Mouse (Mus musculus): ENCODE measurements around the gene Med25. TPM values are rescaled to one million over a fixed set of nuclear protein-coding genes. Genes with fewer than 3 reads are reported as not detected.
A peak's percentile ranks its signal among the peaks of the same experiment; 100 is the strongest.

The Med25 gene
- polyA plus RNA-seq, 1 experiment from 2014 or later: 79.4 TPM

GRCm38 (mm10) chr7:44898607-44899006 is 6.1 kb upstream of the Med25 start:
- peaks cover 26% of the 10 kb centered on the region; the same call in 1 of the 2 replicates for H3K4me1 ChIP-seq (ENCODE audit: control insufficient read depth, insufficient read depth, low read length)
- WGBS: 36% methylated on average over 19 of the region's 19 CpGs

DNA sequence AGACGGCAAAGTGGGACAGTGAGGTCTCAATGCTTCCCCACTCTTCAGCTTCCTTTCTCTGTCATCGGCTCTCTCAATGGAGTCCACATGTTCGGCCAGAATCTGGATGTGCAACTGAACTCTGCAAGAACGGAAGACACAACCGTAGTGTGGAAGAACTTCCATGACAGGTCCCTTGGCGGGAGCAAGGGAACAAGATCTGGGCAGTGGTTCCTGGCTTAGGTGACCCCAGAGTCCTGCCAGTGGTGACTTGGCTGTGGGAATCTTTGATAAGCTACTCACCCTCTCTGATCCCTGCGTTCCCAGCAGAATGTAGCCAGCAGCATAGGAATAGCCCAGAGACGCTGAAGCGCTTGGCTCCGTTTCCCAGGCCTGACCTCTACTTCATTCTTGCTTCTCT is 4.0 kb upstream of the Med25 start:
- no peaks in the 10 kb centered on the region for H3K27me3 ChIP-seq (ENCODE audit: control insufficient read depth, insufficient read depth, low read length)
- peaks cover 30% of the 10 kb centered on the region; the same call in 1 of the 2 replicates for H3K4me1 ChIP-seq (ENCODE audit: control insufficient read depth, insufficient read depth, low read length)
- peak overlapping the region; percentile 59 for H3K4me3 ChIP-seq (ENCODE audit: low read depth, low read length)
- peak overlapping the region; percentile 66 for H3K4me2 ChIP-seq (replicated peaks; ENCODE audit: low read depth, low read length)
- H3K36me3 ChIP-seq (ENCODE audit: control insufficient read depth, insufficient read depth, low read length): peaks cover 11% of the 10 kb centered on the region; the same call in 1 of the 2 replicates
- no peak for ATAC-seq (ENCODE audit: insufficient number of reproducible peaks, insufficient read depth, low FRiP score, low read depth)
- H3K9ac ChIP-seq (replicated peaks; ENCODE audit: low read depth, low read length): peak overlapping the region; percentile 78
- peak overlapping the region; percentile 83 for H3K27ac ChIP-seq (ENCODE audit: low read length)
- 35% methylated on average over 10 of the region's 10 CpGs for WGBS
- H3K9me3 ChIP-seq (ENCODE audit: control insufficient read depth, low read depth, low read length): no peaks in the 10 kb centered on the region

More at GRCm38 (mm10) chr7:44898607-44899006, 6.1 kb upstream of the Med25 start:
- H3K9ac ChIP-seq (replicated peaks; ENCODE audit: low read depth, low read length): no peak overlapping the region
- 0 out of 2 replicates have a peak, but pooled peaks have one; percentile 1 for ATAC-seq (ENCODE audit: insufficient number of reproducible peaks, insufficient read depth, low FRiP score, low read depth)
- H3K4me2 ChIP-seq (replicated peaks; ENCODE audit: low read depth, low read length): no peak overlapping the region
- H3K36me3 ChIP-seq (ENCODE audit: control insufficient read depth, insufficient read depth, low read length): peaks cover 21% of the 10 kb centered on the region
- no peaks in the 10 kb centered on the region for H3K27me3 ChIP-seq (ENCODE audit: control insufficient read depth, insufficient read depth, low read length)
- no peak overlapping the region for H3K27ac ChIP-seq (ENCODE audit: low read length)
- no peak overlapping the region for H3K4me3 ChIP-seq (ENCODE audit: low read depth, low read length)
- H3K9me3 ChIP-seq (ENCODE audit: control insufficient read depth, low read depth, low read length): no peaks in the 10 kb centered on the region

- Histone ChIP-seq H3K9ac (replicated peaks; ENCODE audit: low read depth, low read length) (peak within 1 kb of the TSS; percentile 78), H3K27ac (ENCODE audit: low read length) (peak within 1 kb of the TSS; percentile 83), H3K9me3 (ENCODE audit: control insufficient read depth, low read depth, low read length) (no peaks in the 10 kb centered on the region), H3K4me2 (replicated peaks; ENCODE audit: low read depth, low read length) (peak within 1 kb of the TSS; percentile 66), H3K4me1 (ENCODE audit: control insufficient read depth, insufficient read depth, low read length) (peaks cover 33% of the 10 kb centered on the region), H3K4me3 (ENCODE audit: low read depth, low read length) (peak within 1 kb of the TSS; percentile 59), H3K27me3 (ENCODE audit: control insufficient read depth, insufficient read depth, low read length) (no peaks in the 10 kb centered on the region), H3K36me3 (ENCODE audit: control insufficient read depth, insufficient read depth, low read length) (peaks cover 11% of the 10 kb centered on the region; the same call in 1 of the 2 replicates)
- peak; percentile 44 for ATAC-seq (ENCODE audit: insufficient number of reproducible peaks, insufficient read depth, low FRiP score, low read depth)
- 1% methylated on average over 34 of the region's 34 CpGs for WGBS
Measured at GRCm38 (mm10) chr7:44895593-44896434, 3.3 kb upstream of the Med25 start, which contains the start of gene Fuz. Gene Fuz, plus strand, starts transcription at chr7:44896079.

DNA sequence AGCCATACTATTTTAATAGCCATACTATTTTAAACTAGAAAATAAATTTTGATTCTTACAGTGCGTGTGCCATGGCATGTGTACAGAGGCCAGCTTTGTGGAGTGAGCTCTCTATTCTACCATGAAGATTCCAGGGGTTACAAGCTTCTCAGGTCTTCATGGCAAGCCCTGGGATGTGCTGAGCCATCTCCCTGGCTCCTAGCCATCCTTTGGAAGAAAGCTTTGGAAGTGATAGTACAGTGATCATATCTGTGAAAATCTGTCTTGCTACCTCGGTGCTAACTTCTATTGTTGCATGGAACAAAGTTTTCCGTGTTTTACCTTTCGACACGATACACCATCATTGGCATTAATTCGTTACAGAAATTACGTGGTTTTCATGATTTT is 2.7 kb upstream of the Med25 start:
- H3K9me3 ChIP-seq (ENCODE audit: control insufficient read depth, low read depth, low read length): no peaks in the 10 kb centered on the region
- peak overlapping the region; percentile 15 for H3K27ac ChIP-seq (ENCODE audit: low read length)
- peaks cover 13% of the 10 kb centered on the region; the same call in 1 of the 2 replicates for H3K36me3 ChIP-seq (ENCODE audit: control insufficient read depth, insufficient read depth, low read length)
- peaks cover 38% of the 10 kb centered on the region for H3K4me1 ChIP-seq (ENCODE audit: control insufficient read depth, insufficient read depth, low read length)
- peak overlapping the region; percentile 59 for H3K4me3 ChIP-seq (ENCODE audit: low read depth, low read length)
- H3K9ac ChIP-seq (replicated peaks; ENCODE audit: low read depth, low read length): no peak overlapping the region
- WGBS: 74% methylated on average over 7 of the region's 7 CpGs
- no peaks in the 10 kb centered on the region for H3K27me3 ChIP-seq (ENCODE audit: control insufficient read depth, insufficient read depth, low read length)
- H3K4me2 ChIP-seq (replicated peaks; ENCODE audit: low read depth, low read length): peak overlapping the region; percentile 66
- no peak for ATAC-seq (ENCODE audit: insufficient number of reproducible peaks, insufficient read depth, low FRiP score, low read depth)

DNA sequence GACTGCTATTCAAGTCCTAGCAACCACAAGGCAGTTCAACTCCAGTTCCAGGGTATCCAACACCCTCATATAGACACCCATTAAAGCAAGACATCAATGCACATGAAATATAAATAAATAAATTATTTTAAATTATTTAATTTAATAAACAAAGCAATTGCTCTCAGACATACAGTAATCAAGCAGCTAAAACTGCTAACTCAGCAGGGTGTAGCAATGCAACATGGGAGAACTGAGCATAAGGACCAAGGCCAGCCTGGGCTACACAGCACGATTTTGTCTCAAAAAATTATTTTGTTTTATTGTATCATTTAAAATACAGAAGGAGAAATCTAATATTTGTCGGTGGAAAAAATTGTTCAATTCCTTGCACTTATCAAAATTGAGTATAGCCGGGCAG is 1.7 kb upstream of the Med25 start:
- Histone ChIP-seq H3K36me3 (ENCODE audit: control insufficient read depth, insufficient read depth, low read length) (peaks cover 5% of the 10 kb centered on the region; the same call in 1 of the 2 replicates), H3K4me1 (ENCODE audit: control insufficient read depth, insufficient read depth, low read length) (peaks cover 38% of the 10 kb centered on the region), H3K27ac (ENCODE audit: low read length) (no peak overlapping the region), H3K4me2 (replicated peaks; ENCODE audit: low read depth, low read length) (no peak overlapping the region), H3K27me3 (ENCODE audit: control insufficient read depth, insufficient read depth, low read length) (no peaks in the 10 kb centered on the region), H3K4me3 (ENCODE audit: low read depth, low read length) (no peak overlapping the region), H3K9ac (replicated peaks; ENCODE audit: low read depth, low read length) (no peak overlapping the region), H3K9me3 (ENCODE audit: control insufficient read depth, low read depth, low read length) (no peaks in the 10 kb centered on the region)
- no peak for ATAC-seq (ENCODE audit: insufficient number of reproducible peaks, insufficient read depth, low FRiP score, low read depth)
- 89% methylated on average over 3 of the region's 3 CpGs for WGBS

GRCm38 (mm10) chr7:44893197-44893596 is 685 bp upstream of the Med25 start:
- H3K4me1 ChIP-seq (ENCODE audit: control insufficient read depth, insufficient read depth, low read length): peaks cover 34% of the 10 kb centered on the region

GRCm38 (mm10) chr7:44891611-44892010 is 901 bp downstream of the Med25 start:
- no peak for ATAC-seq (ENCODE audit: insufficient number of reproducible peaks, insufficient read depth, low FRiP score, low read depth)
- H3K27ac ChIP-seq (ENCODE audit: low read length): peak overlapping the region; percentile 94; the same call in 1 of the 2 replicates
- peaks cover 27% of the 10 kb centered on the region for H3K4me1 ChIP-seq (ENCODE audit: control insufficient read depth, insufficient read depth, low read length)
- peak overlapping the region; percentile 67 for H3K9ac ChIP-seq (replicated peaks; ENCODE audit: low read depth, low read length)
- peak overlapping the region; percentile 78 for H3K4me3 ChIP-seq (ENCODE audit: low read depth, low read length)
- no peaks in the 10 kb centered on the region for H3K27me3 ChIP-seq (ENCODE audit: control insufficient read depth, insufficient read depth, low read length)
- peaks cover 9% of the 10 kb centered on the region; the same call in 1 of the 2 replicates for H3K36me3 ChIP-seq (ENCODE audit: control insufficient read depth, insufficient read depth, low read length)
- no peaks in the 10 kb centered on the region for H3K9me3 ChIP-seq (ENCODE audit: control insufficient read depth, low read depth, low read length)
- peak overlapping the region; percentile 96 for H3K4me2 ChIP-seq (replicated peaks; ENCODE audit: low read depth, low read length)
- WGBS: 17% methylated on average over 6 of the region's 6 CpGs

More at GRCm38 (mm10) chr7:44893197-44893596, 685 bp upstream of the Med25 start:
- WGBS: 19% methylated on average over 8 of the region's 8 CpGs
- Histone ChIP-seq H3K4me3 (ENCODE audit: low read depth, low read length) (peak overlapping the region; percentile 78; the same call in 1 of the 2 replicates), H3K36me3 (ENCODE audit: control insufficient read depth, insufficient read depth, low read length) (peaks cover 9% of the 10 kb centered on the region; the same call in 1 of the 2 replicates), H3K9ac (replicated peaks; ENCODE audit: low read depth, low read length) (0 out of 2 replicates have a peak overlapping the region, but pooled peaks have one; percentile 6), H3K27ac (ENCODE audit: low read length) (peak overlapping the region; percentile 82), H3K4me2 (replicated peaks; ENCODE audit: low read depth, low read length) (peak overlapping the region; percentile 34), H3K27me3 (ENCODE audit: control insufficient read depth, insufficient read depth, low read length) (no peaks in the 10 kb centered on the region), H3K9me3 (ENCODE audit: control insufficient read depth, low read depth, low read length) (no peaks in the 10 kb centered on the region)
- no peak for ATAC-seq (ENCODE audit: insufficient number of reproducible peaks, insufficient read depth, low FRiP score, low read depth)

GRCm38 (mm10) chr7:44890737-44891136 is 1.8 kb downstream of the Med25 start:
- 0 out of 2 replicates have a peak overlapping the region, but pooled peaks have one; percentile 78 for H3K4me3 ChIP-seq (ENCODE audit: low read depth, low read length)
- ATAC-seq (ENCODE audit: insufficient number of reproducible peaks, insufficient read depth, low FRiP score, low read depth): no peak
- peak overlapping the region; percentile 96 for H3K4me2 ChIP-seq (replicated peaks; ENCODE audit: low read depth, low read length)
- peaks cover 15% of the 10 kb centered on the region; the same call in 1 of the 2 replicates for H3K36me3 ChIP-seq (ENCODE audit: control insufficient read depth, insufficient read depth, low read length)
- no peaks in the 10 kb centered on the region for H3K9me3 ChIP-seq (ENCODE audit: control insufficient read depth, low read depth, low read length)
- H3K27ac ChIP-seq (ENCODE audit: low read length): no peak overlapping the region
- peak overlapping the region; percentile 67; the same call in 1 of the 2 replicates for H3K9ac ChIP-seq (replicated peaks; ENCODE audit: low read depth, low read length)
- no peaks in the 10 kb centered on the region for H3K27me3 ChIP-seq (ENCODE audit: control insufficient read depth, insufficient read depth, low read length)
- H3K4me1 ChIP-seq (ENCODE audit: control insufficient read depth, insufficient read depth, low read length): peaks cover 26% of the 10 kb centered on the region
- 87% methylated on average over 4 of the region's 4 CpGs for WGBS
